Mouse (Mus musculus): ENCODE measurements at regions not wholly inside any gene's neighbourhood (a gene's known extent, or its start where the extent isn't known, plus 50 kb on each side); places are given as distances from the start of the nearest gene placed in this dataset.

DNA sequence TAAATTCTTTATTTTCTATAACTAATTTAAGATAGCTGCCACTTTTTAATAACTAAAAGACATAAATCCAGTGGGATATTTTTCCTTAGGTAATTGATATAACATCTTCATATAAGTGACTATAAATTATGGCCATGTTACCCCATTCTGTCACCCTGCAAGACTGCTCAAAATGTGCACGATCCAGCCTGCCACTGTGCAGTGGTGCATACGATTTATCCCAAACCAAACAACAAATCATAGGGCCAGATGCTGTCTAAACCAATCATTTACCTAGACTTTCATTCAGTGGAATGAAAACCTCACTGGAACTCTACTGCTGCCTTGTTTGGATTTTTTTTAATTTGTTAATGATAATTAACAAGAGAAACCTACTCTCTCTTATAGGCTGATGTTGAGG lies 216.5 kb downstream of the Samd5 start:
- TF ChIP-seq GATA1 (IDR thresholded peaks at IDR 0.05; ENCODE audit: borderline replicate concordance, low read length), result no peak
- TF ChIP-seq FLI1 (IDR thresholded peaks at IDR 0.05; ENCODE audit: low read length), result no peak

Data from megakaryocyte, embryonic 14.5 days (primary cell).